Mouse (Mus musculus) neural tube, embryonic 14.5 days (tissue): ENCODE measurements around the gene Crip1. TPM values are rescaled to one million over a fixed set of nuclear protein-coding genes. Genes with fewer than 3 reads are reported as not detected.
A peak's percentile ranks its signal among the peaks of the same experiment; 100 is the strongest.

Experiments used
- ATAC-seq: fragments of 200-750 bp; cut with Nextera tagmentation; 2 replicates; pipeline ENCODE4 v1.8.0; 2017; ENCODE audit warnings: low read depth, mild to moderate bottlenecking, moderate TSS enrichment, moderate library complexity
- H3K27ac ChIP-seq: fragments of 300-500 bp; sonication (generic); 2 replicates; pipeline ENCODE4 v1.5.1; 2014; ENCODE audit warnings: low read depth, mild to moderate bottlenecking, control low read depth, low read length, moderate library complexity, mixed read lengths
- H3K27me3 ChIP-seq: fragments of 300-500 bp; sonication (generic); 2 replicates; pipeline ENCODE4 v1.6.1; 2014; ENCODE audit warnings: low read length; ENCODE audit not compliant: control insufficient read depth, insufficient read depth
- H3K36me3 ChIP-seq: fragments of 300-500 bp; sonication (generic); 2 replicates; pipeline ENCODE4 v1.6.1; 2014; ENCODE audit warnings: low read length, mixed read lengths; ENCODE audit not compliant: control insufficient read depth, insufficient read depth
- H3K4me1 ChIP-seq: fragments of 300-500 bp; sonication (generic); 2 replicates; pipeline ENCODE4 v1.6.1; 2014; ENCODE audit warnings: low read length; ENCODE audit not compliant: control insufficient read depth, insufficient read depth
- H3K4me2 ChIP-seq: fragments of 300-500 bp; sonication (generic); 2 replicates; pipeline ENCODE4 v1.6.1; 2014; ENCODE audit warnings: mild to moderate bottlenecking, low read depth, low read length, control low read depth
- H3K4me3 ChIP-seq: fragments of 300-500 bp; sonication (generic); 2 replicates; pipeline ENCODE4 v1.5.1; 2014; ENCODE audit warnings: low read depth, low read length, control low read depth, mixed read lengths
- H3K9ac ChIP-seq: fragments of 300-500 bp; sonication (generic); replicated peaks from 2 replicates; pipeline ENCODE4 v1.6.1; 2014; ENCODE audit warnings: low read depth, mild to moderate bottlenecking, control low read depth, low read length, mixed read lengths
- H3K9me3 ChIP-seq: fragments of 300-500 bp; sonication (generic); 2 replicates; pipeline ENCODE4 v1.6.1; 2016; ENCODE audit warnings: low read length; ENCODE audit not compliant: control insufficient read depth
- whole genome bisulfite sequencing: fragments of 180-500 bp; shearing (Covaris S2); extraction: QIAGEN DNeasy Blood & Tissue Kit; methylation state at CpG from one replicate; pipeline ENCODE4 v1.1.7; 2014; 5-methylcytosine and 5-hydroxymethylcytosine counted together
- polyA plus RNA-seq: library from polyadenylated mRNA; unstranded; fragments of >200 nt; fragmentation: Nextera tagmentation; extraction: Ambion mirVana; gene quantifications from 2 replicates; pipeline ENCODE4 v1.2.1, GENCODE M21; 2014

The Crip1 gene
- polyA plus RNA-seq = 11.7 and 46.0 TPM in 2 replicates

- ATAC-seq = no peak; the same call in 1 of the 2 replicates
- Histone ChIP-seq H3K9ac (no peak within 1 kb of the TSS), H3K4me3 (no peak within 1 kb of the TSS), H3K27ac (no peak within 1 kb of the TSS), H3K36me3 (no peaks in the 10 kb centered on the region), H3K4me1 (peaks cover 22% of the 10 kb centered on the region), H3K9me3 (no peaks in the 10 kb centered on the region), H3K4me2 (no peak within 1 kb of the TSS), H3K27me3 (no peaks in the 10 kb centered on the region)
- 8% methylated on average over 45 of the region's 45 CpGs for WGBS
Measured at GRCm38 (mm10) chr12:113146112-113147057, at the start of gene Crip1. TSS of gene Crip1 (plus strand) at chr12:113146316.

- no peaks in the 10 kb centered on the region for H3K36me3 ChIP-seq
- peak overlapping the region; percentile 99; the same call in 1 of the 2 replicates for H3K9ac ChIP-seq
- H3K9me3 ChIP-seq = no peaks in the 10 kb centered on the region
- H3K4me3 ChIP-seq = peak overlapping the region; percentile 97; the same call in 1 of the 2 replicates
- ATAC-seq = no peak
- H3K27me3 ChIP-seq = no peaks in the 10 kb centered on the region
- no peak overlapping the region for H3K27ac ChIP-seq
- peaks cover 31% of the 10 kb centered on the region for H3K4me1 ChIP-seq
- H3K4me2 ChIP-seq = peak overlapping the region; percentile 84
- WGBS = 87% methylated on average over 5 of the region's 5 CpGs
Measured at GRCm38 (mm10) chr12:113097040-113097439, 49.1 kb upstream of the Crip1 start.

GRCm38 (mm10) chr12:113097749-113098281 is 48.3 kb upstream of the Crip1 start, which contains the start of gene Mta1:
TSS of gene Mta1 (plus strand) at chr12:113098278.
- peak; percentile 57 for ATAC-seq
- H3K4me2 ChIP-seq = peak within 1 kb of the TSS; percentile 93
- WGBS = under 1% methylated on average over 26 of the region's 53 CpGs

GRCm38 (mm10) chr12:113098530-113099151 is 47.5 kb upstream of the Crip1 start:
- no peaks in the 10 kb centered on the region for H3K27me3 ChIP-seq
- peaks cover 34% of the 10 kb centered on the region for H3K4me1 ChIP-seq
- H3K4me2 ChIP-seq = peak overlapping the region; percentile 93
- H3K36me3 ChIP-seq = no peaks in the 10 kb centered on the region
- H3K4me3 ChIP-seq = peak overlapping the region; percentile 97
- WGBS = under 1% methylated on average over 40 of the region's 60 CpGs
- H3K27ac ChIP-seq = peak overlapping the region; percentile 73
- peak; percentile 15; the same call in 1 of the 2 replicates for ATAC-seq
- H3K9me3 ChIP-seq = no peaks in the 10 kb centered on the region
- H3K9ac ChIP-seq = peak overlapping the region; percentile 99

More at GRCm38 (mm10) chr12:113097749-113098281, 48.3 kb upstream of the Crip1 start, which contains the start of gene Mta1:
- peak within 1 kb of the TSS; percentile 97 for H3K4me3 ChIP-seq
- no peaks in the 10 kb centered on the region for H3K9me3 ChIP-seq
- H3K4me1 ChIP-seq = peaks cover 34% of the 10 kb centered on the region
- H3K27me3 ChIP-seq = no peaks in the 10 kb centered on the region
- no peaks in the 10 kb centered on the region for H3K36me3 ChIP-seq
- peak within 1 kb of the TSS; percentile 99 for H3K9ac ChIP-seq
- H3K27ac ChIP-seq = peak within 1 kb of the TSS; percentile 84

GRCm38 (mm10) chr12:113099470-113100237 is 46.5 kb upstream of the Crip1 start:
- Histone ChIP-seq H3K9ac (0 out of 2 replicates have a peak overlapping the region, but pooled peaks have one; percentile 18), H3K4me3 (no peak overlapping the region; the same call in 1 of the 2 replicates), H3K4me2 (peak overlapping the region; percentile 93), H3K36me3 (no peaks in the 10 kb centered on the region), H3K4me1 (peaks cover 34% of the 10 kb centered on the region), H3K27me3 (no peaks in the 10 kb centered on the region), H3K9me3 (no peaks in the 10 kb centered on the region), H3K27ac (no peak overlapping the region; the same call in 1 of the 2 replicates)
- 28% methylated on average over 6 of the region's 6 CpGs for WGBS
- ATAC-seq = no peak

GRCm38 (mm10) chr12:113100448-113101076 is 45.6 kb upstream of the Crip1 start:
- Histone ChIP-seq H3K36me3 (no peaks in the 10 kb centered on the region), H3K4me3 (no peak overlapping the region; the same call in 1 of the 2 replicates), H3K9ac (no peak overlapping the region), H3K4me1 (peaks cover 34% of the 10 kb centered on the region), H3K4me2 (0 out of 2 replicates have a peak overlapping the region, but pooled peaks have one; percentile 2), H3K9me3 (no peaks in the 10 kb centered on the region), H3K27me3 (no peaks in the 10 kb centered on the region), H3K27ac (no peak overlapping the region)
- no peak for ATAC-seq
- WGBS = 74% methylated on average over 5 of the region's 5 CpGs

- 85% methylated on average over 9 of the region's 9 CpGs for WGBS
- Histone ChIP-seq H3K4me1 (peaks cover 34% of the 10 kb centered on the region), H3K27me3 (no peaks in the 10 kb centered on the region), H3K4me2 (no peak overlapping the region), H3K27ac (no peak overlapping the region), H3K9me3 (no peaks in the 10 kb centered on the region), H3K4me3 (no peak overlapping the region), H3K9ac (no peak overlapping the region), H3K36me3 (no peaks in the 10 kb centered on the region)
- ATAC-seq = no peak
Measured at GRCm38 (mm10) chr12:113101251-113101960, 44.7 kb upstream of the Crip1 start.
